Mouse (Mus musculus): ENCODE measurements around the gene Sema6d.

The Sema6d gene

GRCm38 (mm10) chr2:124089813-124090230, at the start of gene Sema6d:
Sema6d (plus strand) TSS chr2:124089969.
- DNase-seq (ENCODE audit: low spot score), result no peak

DNA sequence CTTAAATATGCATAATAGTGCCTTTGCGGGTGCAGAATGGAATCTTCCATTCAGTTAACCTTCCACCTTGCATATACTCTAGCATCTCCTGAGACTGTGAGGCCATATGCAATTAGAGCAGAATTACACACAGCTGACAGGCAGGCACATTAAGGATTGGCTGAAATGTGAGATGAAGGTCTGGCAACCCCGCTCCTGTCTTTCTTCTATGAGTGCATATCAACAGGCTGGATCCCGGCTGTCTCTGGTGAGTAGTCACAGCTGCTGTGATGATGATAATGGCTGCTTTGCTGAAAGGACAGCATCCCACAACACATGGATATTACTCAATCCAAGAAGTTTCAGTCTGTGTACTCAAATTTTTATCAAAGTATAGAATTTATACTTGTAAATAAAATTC, 29.9 kb upstream of the Sema6d start:
- no peak for DNase-seq (ENCODE audit: low spot score)

- DNase-seq (ENCODE audit: low spot score), result no peak
Observed at GRCm38 (mm10) chr2:124068380-124068779, 21.4 kb upstream of the Sema6d start.

GRCm38 (mm10) chr2:124070664-124071063, 19.1 kb upstream of the Sema6d start:
- DNase-seq (ENCODE audit: low spot score), result no peak

DNA sequence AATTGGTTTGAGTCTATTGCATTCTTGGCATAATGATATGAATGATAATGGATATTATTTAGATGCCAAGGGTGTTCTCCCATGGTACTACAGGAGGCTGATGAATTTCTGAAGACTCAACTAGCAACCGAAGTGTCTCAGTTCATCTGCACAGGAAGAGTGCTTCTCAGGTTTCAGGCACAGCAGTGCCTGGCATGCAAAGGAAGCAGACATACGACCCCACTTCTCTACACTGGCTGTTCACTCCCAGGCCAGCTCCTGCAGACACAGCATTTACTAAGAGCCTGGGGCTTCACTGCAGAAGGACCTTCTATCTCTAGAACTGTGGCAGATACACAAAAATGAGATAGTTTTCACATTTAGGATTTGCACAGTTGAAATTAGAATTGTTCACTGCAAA, 18.4 kb upstream of the Sema6d start:
- DNase-seq (ENCODE audit: low spot score), result no peak

DNA sequence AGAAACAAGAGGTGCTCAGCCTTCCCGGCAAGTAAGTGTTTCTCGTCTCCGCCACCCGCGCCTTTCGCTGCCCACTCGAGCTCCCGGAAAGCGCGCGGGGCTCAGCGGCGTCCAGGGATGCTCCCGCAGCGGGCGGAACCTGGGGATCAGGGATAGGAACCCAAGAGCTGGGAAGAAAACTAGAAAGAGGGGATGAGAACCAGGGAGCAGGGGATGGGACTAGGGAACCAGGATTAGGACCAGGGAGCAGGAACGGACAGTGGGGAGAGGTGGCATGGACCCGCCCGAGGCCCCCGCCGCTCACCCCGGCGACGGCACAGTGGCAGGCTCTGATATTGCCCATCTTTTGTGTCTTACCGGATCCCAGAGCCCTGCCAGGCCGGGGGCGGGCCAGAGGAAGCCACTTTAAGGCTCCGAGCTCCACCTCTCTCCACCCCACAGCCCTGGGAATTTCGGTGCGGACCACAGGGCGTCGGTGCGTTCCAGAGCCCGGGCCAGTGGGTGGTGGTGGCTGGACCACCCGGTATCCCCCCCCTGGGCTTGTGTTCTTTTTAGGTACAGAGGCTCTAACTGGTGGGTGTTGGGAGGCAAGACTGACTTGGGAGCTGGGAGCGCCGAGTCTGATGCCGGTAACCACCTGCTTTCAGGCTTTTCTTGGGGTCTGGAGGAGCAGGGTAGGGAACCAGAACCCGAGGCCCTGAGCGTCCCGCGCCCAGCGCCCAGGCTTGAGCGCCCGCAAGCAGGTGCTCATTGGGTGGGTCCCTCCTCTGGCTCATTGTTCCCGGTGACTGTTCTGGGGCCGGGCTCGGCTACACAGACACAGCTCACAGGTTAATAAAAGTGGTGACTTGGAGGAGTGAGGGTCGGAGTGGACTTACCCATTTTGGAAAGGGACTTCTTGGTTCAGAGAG, 717 bp downstream of the Sema6d start:
- DNase-seq (ENCODE audit: low spot score), result no peak

DNA sequence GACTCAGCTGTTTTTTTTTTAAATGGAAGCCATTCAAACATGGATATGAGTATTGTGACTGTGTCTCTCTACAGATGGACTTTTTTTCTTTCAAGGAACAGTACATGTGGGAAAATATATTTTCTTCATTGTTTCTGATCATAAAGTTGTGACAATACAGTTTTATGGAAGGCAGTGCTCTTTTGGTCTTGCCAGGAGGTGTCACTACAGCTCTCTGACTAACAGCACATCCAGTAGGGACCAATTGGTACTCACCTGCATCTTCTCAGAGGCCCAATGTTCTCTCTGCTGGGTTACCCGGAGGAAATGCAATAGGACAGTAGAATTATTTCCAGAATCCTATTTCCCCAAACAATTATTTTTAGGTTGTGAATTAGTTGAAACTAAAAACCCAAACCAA, 9.9 kb downstream of the Sema6d start:
- DNase-seq (ENCODE audit: low spot score), result no peak

DNA sequence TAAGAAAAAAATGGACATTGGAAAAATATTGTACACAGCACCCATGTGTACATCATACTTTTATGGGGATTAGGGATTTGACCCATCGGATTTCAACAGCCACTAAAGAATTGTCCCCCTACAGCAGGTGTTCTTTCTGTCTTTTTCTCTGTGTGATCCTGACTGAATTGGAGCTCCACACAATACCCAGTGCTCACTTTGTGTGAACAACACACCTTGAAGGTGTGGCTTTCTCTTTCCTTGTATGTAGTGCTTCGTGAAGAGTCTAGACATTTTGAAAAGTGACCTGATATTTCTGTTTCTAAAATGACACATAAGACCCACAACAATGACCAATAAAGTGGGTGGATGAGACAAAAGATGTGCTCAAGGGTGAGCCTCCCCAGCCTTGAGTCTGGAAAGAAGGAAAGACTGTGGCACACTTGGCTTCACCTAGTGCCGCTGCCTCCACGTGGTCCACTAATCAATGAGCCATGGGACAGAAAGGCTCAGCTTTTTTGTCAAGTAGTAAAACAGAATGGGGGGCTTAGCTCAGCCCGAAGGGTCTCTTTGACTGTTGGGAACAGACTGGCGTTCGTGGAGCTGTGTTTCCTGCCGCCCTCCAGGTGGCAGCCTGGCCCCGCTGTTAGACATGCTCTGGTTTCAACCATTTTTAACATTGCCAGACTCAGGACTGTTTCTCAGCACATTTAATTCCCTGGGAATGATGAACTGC, 10.9 kb downstream of the Sema6d start:
- DNase-seq (ENCODE audit: low spot score), result no peak

DNA sequence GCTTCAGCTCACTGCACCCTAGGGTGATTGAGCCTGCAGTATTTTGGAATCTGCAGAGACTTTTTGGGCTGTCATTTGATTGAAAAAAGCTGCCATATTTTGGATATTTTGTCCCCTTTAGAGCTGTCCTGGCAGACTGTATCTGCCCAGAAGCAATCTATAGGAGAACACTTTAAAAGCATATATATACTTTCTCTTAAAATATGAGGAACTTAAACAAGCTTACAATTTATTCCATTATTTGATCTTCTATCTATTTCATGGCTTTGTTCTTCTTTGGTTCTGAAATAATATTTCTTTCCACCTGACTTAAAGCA, 11.4 kb downstream of the Sema6d start:
- DNase-seq (ENCODE audit: low spot score), result no peak

GRCm38 (mm10) chr2:124101580-124101979, 11.8 kb downstream of the Sema6d start:
- DNase-seq (ENCODE audit: low spot score), result no peak

DNA sequence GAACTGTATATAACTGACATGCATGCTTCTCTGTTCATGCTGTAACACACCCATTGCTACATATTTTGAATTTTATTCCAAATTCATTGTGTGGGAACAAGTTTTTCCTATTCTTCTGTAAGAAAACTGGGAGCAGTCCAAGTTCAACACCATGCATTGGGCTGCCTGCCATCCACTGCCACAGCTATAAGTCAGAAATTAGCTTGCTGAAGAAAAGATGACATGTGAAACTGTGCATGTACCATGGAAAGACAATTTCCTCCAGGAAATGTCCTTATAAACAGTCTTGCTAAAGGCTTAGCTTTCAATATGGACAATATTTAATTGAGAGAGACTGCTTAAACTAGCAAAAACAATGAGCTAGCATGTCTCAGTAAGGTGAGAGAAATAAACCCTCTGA, 13.5 kb downstream of the Sema6d start:
- no peak for DNase-seq (ENCODE audit: low spot score)

DNA sequence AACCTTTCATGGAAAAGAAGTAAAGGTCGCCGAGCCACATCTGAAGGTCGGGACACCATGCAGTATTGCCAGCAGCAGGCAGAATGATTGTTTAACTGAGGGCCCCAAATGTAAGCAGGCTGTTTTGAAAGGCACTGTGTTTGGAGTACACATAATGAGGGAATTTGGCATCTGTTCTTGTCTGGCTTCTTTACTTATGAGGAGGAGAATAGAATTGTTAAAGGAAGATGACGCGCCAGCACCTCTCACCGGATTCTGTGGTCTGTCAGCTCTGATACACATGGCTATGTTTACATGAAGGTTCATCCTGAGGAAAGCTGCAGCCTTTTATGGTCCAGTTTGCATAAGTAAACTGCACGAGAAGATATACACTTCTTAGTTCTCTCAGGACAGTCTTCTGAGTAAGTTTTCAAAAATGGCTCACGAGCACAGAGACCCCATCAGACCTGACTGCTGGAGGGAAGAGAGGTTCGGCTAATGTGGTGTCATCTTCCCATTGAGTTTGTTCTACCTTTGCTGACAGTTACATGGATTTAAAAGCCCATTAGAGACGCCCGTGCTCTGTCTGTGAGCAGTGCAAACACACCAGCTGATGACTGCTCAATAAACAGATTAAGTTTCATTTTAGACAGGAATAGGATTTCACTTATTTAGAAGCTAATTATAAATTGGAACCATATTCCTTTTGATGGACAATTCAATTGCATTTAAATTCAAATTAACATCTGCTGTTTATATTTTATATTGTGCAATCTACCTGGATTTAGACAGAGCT, 28.9 kb downstream of the Sema6d start:
- no peak for DNase-seq (ENCODE audit: low spot score)

- DNase-seq (ENCODE audit: low spot score), result no peak
Observed at GRCm38 (mm10) chr2:124120355-124120754, 30.6 kb downstream of the Sema6d start.

GRCm38 (mm10) chr2:124121539-124121938, 31.8 kb downstream of the Sema6d start:
- DNase-seq (ENCODE audit: low spot score), result no peak

- DNase-seq (ENCODE audit: low spot score), result no peak
Observed at GRCm38 (mm10) chr2:124125504-124125903, 35.7 kb downstream of the Sema6d start.

GRCm38 (mm10) chr2:124126853-124127252, 37.1 kb downstream of the Sema6d start:
- DNase-seq (ENCODE audit: low spot score), result no peak

GRCm38 (mm10) chr2:124130876-124131275, 41.1 kb downstream of the Sema6d start:
- DNase-seq (ENCODE audit: low spot score), result no peak

DNA sequence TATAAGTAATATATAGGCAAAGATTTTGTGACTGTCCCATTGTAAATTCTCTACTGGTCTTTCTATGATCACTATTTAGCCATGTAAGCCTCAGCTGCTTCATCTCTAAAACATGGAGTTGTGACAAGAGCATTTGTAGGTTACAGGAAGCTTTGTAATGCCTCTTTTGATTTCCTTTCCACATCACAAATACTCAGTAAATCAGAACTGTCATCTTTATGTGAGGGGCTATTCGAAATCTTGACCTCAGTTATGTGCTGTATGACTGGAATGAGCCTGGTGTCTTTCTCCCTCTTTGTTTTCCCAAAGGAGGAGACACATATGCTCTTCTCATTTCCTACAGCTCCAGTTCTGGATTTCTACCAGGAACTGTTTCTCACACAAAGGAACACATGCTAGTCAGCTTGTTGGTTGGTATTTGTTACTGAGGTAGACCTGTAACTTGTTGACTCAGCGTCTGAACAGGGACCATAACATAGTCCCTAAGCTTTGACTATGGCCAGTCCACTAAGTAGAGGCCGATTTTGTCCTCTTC, 51.8 kb downstream of the Sema6d start:
- DNase-seq (ENCODE audit: low spot score), result no peak

DNA sequence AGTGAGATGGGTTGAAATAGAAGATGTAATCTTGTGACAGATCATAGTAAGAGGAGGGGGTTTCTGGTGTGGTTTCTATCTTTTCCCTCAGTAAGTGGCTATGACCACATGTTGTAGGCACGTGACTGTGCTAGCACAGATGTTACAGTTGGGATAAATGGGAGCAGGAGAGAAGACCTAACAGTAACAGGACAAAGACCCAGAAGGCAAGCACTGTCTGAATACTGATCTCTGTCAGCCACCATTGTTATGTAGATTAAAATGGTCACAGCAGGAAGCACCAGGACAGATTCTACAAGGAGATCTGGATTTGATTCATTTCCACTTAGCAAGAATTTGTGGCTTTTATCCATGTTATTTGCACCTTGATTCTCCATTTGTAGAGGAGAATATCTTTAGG, 55.8 kb downstream of the Sema6d start:
- no peak for DNase-seq (ENCODE audit: low spot score)

DNA sequence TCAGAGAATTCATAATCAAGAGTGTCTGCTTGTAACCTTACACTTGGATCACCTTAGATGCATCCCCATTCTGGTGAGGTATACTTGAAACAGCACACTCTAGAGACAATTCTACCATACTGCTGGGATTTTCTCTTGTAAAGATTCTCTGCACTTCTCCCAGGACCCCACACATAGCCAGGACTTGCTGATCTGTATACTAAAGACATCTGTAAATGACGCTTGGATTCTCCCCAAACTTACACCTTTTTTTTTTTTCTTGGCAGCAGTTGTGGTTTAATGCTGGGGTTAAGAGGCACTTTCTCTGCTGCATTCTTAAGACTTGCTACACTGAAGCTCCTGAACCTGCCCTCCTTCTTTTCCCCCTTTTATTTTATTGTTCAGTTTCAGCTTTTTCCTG, 68.4 kb downstream of the Sema6d start:
- DNase-seq (ENCODE audit: low spot score), result no peak

GRCm38 (mm10) chr2:124162001-124162599, 72.3 kb downstream of the Sema6d start:
- no peak for DNase-seq (ENCODE audit: low spot score)

DNA sequence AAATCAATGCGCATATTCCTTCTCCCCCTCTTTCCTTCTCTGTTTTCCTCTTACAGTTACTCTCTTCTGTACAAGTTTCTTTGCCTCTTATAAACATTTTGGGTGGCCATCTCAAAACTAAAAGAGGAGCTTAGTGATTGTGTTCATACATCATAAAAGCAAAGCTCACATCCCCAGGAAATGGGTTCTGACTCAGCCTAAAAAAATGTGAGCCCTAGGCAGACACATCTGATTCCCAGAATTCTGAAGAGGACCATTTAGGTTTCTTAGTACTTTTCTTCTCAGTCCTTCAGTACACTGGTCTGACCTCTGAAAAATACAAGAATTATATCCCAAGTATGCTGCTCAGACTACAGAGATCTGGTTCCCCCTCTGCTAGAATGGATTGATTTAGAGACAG, 78.6 kb downstream of the Sema6d start:
- DNase-seq (ENCODE audit: low spot score), result no peak

Data from layer of hippocampus, adult 9-10 months (tissue).